Mouse (Mus musculus) cerebral cortex, adult 2 months (tissue): ENCODE data around the gene Sirt2.

Experiments used
- WGBS: fragments of 180-500 bp; shearing (Covaris S2); methylation state at CpG from one replicate; pipeline ENCODE4 v1.1.7; 2018; 5-methylcytosine and 5-hydroxymethylcytosine counted together

Sirt2 gene

DNA sequence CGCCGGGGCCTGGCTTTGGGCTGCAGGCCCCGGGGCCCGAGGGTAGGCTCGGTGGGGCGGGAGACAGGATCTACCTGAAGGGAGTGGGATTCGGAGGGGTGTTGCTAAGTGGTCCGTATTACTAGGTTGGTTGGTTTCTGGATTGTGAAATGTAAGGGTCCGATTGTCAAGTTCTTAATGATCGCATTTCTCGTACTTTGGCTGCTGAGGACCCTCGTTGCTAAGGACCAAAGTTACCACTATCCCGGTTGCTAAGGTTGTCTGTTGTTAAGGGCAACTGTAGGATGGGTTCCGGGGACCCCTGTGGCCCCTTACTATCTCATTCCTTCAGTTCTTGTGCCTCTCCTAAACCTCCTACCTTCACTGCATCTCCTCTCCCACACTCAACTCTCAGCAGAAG, 375 bp downstream of the Sirt2 start:
- WGBS, result 3% methylated on average over 14 of the region's 14 CpGs

DNA sequence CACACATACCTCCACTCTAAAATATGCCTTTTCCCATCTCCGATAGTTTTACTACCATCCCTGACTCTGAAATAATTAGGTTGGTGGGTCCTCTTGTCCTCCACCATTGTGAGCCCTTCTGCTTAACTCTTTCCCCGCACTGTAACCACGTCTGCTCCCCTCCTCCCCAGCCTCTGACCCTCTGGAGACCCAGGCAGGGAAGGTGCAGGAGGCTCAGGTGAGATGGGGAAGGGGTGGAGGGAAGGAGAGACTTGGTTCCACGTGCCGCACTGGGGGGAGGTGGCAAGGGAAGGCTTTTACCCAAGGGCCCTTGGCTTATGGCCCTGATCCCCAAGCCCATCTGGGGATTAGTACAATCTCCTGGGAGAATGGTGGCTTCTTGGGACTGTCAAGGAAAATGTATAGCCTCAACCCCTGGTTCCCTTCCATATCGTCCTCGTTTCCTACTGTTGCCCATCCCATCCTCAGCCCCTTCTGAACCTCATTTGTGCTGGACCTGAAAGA, 979 bp downstream of the Sirt2 start, which contains the start of gene Nfkbib:
Nfkbib (minus strand) TSS at position 51 of the 504 bp plus-strand sequence.
- 52% methylated on average over 7 of the region's 7 CpGs for WGBS

GRCm38 (mm10) chr7:28769414-28769958, 3.0 kb downstream of the Sirt2 start:
- 81% methylated on average over 9 of the region's 9 CpGs for WGBS

DNA sequence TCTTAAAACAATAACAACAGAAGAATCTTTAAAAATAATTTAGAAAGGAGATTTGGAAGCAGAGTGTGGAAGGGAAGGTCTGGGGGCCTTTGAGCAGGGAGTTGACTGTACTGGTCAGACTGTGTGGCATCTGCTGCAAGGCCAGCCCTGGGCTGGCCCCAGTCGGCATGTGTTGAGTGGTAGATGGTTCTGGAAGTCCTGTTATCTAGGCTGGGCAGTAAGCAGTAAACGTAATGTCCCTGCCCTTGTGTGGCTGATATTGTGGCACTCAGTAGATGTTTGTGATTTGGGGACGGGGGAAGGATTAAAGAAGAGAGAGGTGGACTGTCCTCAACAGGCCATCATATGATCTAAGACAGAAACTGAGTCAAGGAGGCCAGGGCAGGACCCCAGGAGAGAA, 3.8 kb downstream of the Sirt2 start:
- WGBS, result 87% methylated on average over 3 of the region's 3 CpGs

DNA sequence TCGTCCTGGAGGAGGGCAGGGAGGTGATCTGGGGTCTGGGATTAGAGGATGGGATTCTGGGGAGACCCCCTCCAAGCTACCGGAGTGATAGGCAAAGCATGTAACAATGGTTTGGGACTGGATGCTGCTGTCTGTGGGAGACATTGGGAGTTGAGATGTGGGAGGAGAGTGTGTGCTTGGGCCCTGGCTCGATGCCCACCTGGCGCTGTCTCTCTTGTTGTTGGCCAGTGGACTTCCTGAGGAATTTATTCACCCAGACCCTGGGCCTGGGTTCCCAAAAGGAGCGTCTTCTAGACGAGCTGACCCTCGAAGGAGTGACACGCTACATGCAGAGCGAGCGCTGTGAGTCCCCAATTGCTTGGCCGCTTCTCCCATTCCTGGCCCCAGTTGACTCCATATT, 5.3 kb downstream of the Sirt2 start:
- 80% methylated on average over 11 of the region's 11 CpGs for WGBS

DNA sequence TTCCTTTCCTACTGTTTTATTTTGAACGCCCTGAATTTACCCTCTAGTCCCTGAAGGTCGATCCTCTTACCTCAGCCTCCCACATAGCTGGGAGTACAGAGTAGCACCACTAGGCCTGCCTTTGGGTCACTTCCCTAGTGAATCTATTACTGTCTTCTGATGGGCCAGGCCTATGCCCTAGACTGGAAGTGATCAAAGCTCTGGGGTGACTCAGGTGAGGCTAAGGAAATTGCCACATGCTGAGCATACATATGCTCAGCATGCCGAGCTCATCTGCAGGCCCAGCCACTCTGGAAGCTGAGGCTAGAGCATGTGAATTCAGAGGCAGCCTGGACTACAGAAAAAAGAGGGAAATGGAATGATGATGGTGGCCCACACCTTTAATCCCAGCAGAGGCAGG, 6.6 kb downstream of the Sirt2 start:
- WGBS, result 83% methylated on average over 3 of the region's 3 CpGs

DNA sequence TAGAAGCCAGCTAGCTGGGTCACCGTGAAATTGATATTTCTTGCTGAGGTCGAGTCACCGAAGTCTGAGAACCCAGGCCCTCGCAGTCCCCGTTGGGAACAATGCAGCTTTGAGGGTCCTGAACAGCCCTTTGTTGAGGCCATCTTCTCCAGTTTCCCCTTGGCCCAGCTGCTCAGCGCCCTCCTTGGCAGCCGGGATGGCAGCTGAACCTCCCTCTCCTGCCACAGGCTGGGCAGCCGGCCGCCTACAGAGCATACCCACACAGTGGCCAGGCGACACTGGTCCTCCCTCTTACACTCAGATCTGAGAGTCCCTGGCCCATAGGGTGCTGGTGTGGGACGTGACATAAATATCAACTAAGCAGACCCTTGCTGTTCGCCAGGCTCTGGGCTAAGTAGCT, 7.6 kb downstream of the Sirt2 start:
- WGBS, result 61% methylated on average over 12 of the region's 12 CpGs

DNA sequence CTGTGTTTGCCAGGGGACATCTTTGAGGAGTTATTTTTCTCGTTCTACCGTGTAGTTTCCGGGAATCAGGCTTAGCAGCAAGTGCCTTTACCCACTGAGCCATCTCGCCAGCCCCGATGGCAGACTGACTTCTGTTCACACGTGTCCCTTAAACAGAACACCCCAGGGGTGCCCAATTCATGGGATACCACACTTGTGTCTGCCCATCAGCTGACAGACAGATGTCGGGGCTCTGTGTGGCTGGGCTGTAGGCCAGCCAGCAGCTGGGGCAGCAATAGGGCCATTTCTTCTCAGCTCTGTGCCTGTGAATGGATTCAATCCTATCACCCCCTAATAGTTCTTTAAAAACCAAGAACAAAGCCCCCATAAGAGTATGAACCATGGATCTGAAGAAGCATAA, 8.6 kb downstream of the Sirt2 start:
- WGBS, result 74% methylated on average over 7 of the region's 7 CpGs

DNA sequence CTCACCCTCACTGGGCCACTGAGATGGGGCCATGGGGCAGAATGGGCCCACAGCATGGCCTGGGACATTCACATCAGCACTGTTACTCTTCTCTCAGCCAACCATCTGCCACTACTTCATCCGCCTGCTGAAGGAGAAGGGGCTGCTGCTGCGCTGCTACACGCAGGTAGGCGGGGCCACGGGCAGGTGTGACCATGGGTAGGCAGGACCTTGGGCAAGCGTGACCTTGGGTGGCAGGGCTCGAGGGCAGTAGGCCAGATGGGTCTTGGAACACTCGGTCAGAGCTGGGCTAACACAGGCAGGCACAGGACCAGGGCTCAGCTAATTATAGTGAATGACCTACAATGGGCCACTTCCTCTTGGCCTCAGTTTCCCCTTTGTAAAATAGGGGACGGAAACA, 12.3 kb downstream of the Sirt2 start:
- WGBS, result 78% methylated on average over 9 of the region's 9 CpGs

GRCm38 (mm10) chr7:28780067-28780658, 13.6 kb downstream of the Sirt2 start:
- WGBS, result 38% methylated on average over 6 of the region's 6 CpGs

GRCm38 (mm10) chr7:28780857-28781256, 14.3 kb downstream of the Sirt2 start:
- 37% methylated on average over 7 of the region's 7 CpGs for WGBS

- WGBS, result 75% methylated on average over 8 of the region's 8 CpGs
Observed at GRCm38 (mm10) chr7:28781261-28781663, 14.7 kb downstream of the Sirt2 start.

GRCm38 (mm10) chr7:28785161-28785560, 18.6 kb downstream of the Sirt2 start:
- 84% methylated on average over 5 of the region's 5 CpGs for WGBS

DNA sequence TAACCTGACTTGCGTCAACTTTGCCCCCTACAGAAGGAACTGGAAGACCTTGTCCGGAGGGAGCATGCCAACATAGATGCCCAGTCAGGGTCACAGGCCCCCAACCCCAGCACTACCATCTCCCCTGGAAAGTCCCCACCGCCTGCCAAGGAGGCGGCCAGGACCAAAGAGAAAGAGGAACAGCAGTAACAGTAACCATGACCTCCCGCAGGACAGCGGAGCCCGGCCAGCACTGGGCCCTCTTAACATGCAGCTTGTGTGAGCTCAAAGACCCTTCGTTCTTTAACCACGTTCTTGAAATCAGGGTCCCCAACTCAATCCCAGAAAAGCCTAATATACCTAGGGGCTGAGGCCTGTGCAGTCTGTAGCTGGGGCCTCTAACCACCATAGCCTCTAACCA, 21.3 kb downstream of the Sirt2 start:
- 91% methylated on average over 9 of the region's 9 CpGs for WGBS

- 80% methylated on average over 5 of the region's 5 CpGs for WGBS
Observed at GRCm38 (mm10) chr7:28788307-28789195, 22.0 kb downstream of the Sirt2 start, which contains the start of gene Rinl. Gene Rinl (plus strand): TSS chr7:28788969.

GRCm38 (mm10) chr7:28789235-28789634, 22.7 kb downstream of the Sirt2 start:
- 93% methylated on average over 3 of the region's 3 CpGs for WGBS

- 64% methylated on average over 8 of the region's 8 CpGs for WGBS
Observed at GRCm38 (mm10) chr7:28790066-28790806, 23.7 kb downstream of the Sirt2 start.

DNA sequence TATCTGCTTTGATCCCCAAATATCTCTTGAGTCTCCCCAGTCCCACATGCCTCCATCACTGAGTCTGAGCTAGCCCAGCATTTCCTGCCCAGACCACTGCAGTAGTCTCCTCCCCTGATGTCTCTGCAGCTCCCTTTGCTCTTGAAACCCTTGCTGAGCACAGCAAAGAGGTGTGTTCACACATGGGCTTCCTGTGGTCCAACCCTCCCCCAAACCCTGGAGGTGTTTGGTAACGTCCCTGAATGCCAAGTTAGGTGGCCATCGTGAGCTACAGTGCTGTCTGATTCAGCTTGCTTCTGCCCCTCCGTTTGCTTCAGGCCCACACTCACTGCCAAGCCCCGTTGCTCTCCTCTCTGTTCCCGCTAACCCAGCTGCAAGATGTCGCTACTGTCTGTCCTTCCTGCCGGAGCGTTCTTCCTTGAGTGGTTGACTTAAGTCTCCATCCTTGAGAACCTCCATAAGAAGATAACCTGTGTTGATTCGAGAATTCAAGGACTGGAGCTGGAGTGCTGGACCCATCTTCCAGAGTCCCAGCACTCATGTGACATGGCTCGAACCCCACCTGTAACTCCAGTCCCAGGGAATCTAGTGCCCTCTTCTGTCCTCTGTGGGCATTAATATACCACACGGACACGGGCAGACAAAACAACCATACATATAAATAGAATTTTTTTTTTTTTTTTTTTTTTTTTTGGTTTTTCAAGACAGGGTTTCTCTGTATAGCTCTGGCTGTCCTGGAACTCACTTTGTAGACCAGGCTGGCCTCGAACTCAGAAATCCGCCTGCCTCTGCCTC, 26.1 kb downstream of the Sirt2 start:
- 72% methylated on average over 14 of the region's 14 CpGs for WGBS

DNA sequence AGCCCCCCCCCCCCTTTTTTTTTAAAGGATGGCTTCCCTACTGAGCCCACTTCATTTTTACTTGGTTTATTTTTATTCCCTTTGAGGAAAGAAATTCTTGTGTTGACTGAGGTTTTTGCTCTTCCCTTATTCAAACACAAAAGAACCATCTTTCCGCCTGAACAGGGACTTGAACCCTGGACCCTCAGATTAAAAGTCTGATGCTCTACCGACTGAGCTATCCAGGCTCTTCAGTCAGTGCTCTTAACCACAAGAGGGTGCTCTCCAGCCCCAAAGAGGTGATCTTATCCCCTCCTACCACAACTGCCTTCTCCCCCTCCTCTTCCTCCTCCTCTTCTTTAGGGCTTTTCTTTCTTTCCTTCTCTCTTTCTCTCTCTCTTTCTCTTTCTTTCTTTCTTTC, 27.3 kb downstream of the Sirt2 start:
- WGBS, result 36% methylated on average over 2 of the region's 2 CpGs

DNA sequence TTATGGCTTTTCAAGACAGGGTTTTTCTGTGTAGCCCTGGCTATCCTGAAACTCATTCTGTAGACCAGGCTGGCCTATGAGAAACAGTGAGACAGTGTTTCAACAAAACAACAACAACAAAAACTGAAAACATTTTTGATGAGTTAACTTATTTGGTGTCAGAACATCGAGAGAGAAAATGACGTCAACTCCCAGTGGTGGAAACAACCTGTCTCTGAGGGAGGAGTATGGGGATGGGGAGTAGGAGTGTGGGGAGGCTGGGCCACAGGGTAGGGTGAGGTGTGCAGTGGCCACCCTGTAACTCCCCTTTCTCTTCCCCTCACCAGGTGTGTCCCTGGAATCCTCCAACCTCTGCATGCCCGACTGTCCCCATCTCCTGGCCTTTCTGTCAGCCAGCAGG, 28.0 kb downstream of the Sirt2 start:
- WGBS, result 91% methylated on average over 3 of the region's 3 CpGs

DNA sequence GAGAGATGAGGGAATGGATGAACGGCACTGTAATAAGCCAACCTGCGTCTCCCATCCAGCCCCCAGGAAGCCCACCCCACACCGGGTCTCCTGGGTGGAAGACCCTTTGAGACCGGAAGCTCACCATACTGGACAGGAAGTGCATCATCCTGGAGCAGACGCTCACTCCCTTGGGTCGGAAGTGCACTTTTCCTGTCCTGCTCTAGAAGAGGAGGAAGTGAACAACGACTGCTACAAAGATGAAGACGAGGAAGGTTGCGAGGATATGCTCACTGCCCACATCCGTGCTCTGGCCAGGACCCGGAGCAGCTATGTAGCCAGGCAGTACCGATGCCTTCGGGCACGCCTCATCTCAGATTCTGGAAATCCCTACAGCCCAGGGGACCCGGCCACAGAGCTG, 29.3 kb downstream of the Sirt2 start:
- WGBS, result 72% methylated on average over 15 of the region's 15 CpGs
